Mouse (Mus musculus): ENCODE data around the gene Rln3.

- TF ChIP-seq CTCF (IDR thresholded peaks at IDR 0.05; ENCODE audit: low read depth, low read length) (no peak), POLR2AphosphoS5 (IDR thresholded peaks at IDR 0.05; ENCODE audit: insufficient replicate concordance, low read depth, low read length) (no peak)
Measured at GRCm38 (mm10) chr8:84003612-84004246, 41.1 kb downstream of the Rln3 start.
